Mouse (Mus musculus): ENCODE data around the gene Vim. TPM values are rescaled to one million over a fixed set of nuclear protein-coding genes. Genes with fewer than 3 reads are reported as not detected.
"Not testable (repeated sequence)": the region's sequence is repeated elsewhere in the genome, so short reads cannot be mapped to it uniquely, and the experiment has no call there.

The Vim gene
- total and polyA plus RNA-seq, 3 experiments: 222 to 1,410 (median 451) TPM

- ATAC-seq (ENCODE audit: extremely low read depth, insufficient number of reproducible peaks, low FRiP score, poor library complexity, severe bottlenecking) (no peak), DNase-seq (ENCODE audit: low spot score) (no peak)
- H3K4me1 ChIP-seq (ENCODE audit: insufficient read depth, low read depth, low read length): peaks cover 5% of the 10 kb centered on the region; the same call in 1 of the 2 replicates
- peaks cover 16% of the 10 kb centered on the region for H3K27me3 ChIP-seq (ENCODE audit: insufficient read depth, low read length)
- TF ChIP-seq POLR2AphosphoS5 (IDR thresholded peaks at IDR 0.05; ENCODE audit: insufficient replicate concordance, low read depth, low read length) (no peak), GATA1 (IDR thresholded peaks at IDR 0.05; ENCODE audit: borderline replicate concordance, low read length) (no peak), TAL1 (conservative IDR thresholded peaks at IDR 0.05; ENCODE audit: low read depth, low read length) (no peak), CTCF (IDR thresholded peaks at IDR 0.05; ENCODE audit: low read depth, low read length) (no peak), GATA2 (IDR thresholded peaks at IDR 0.05; ENCODE audit: borderline replicate concordance, low read depth, low read length) (no peak)
- no peak overlapping the region for H3K4me3 ChIP-seq (ENCODE audit: low read depth, low read length)
- no peaks in the 10 kb centered on the region for H3K36me3 ChIP-seq (replicated peaks)
- no peaks in the 10 kb centered on the region for H3K9me3 ChIP-seq (replicated peaks)
These were observed 24.4 kb downstream of the Vim start for GRCm38 (mm10) chr2:13598166-13598565.

GRCm38 (mm10) chr2:13603093-13603492 is 29.4 kb downstream of the Vim start:
- no peak for DNase-seq (ENCODE audit: low spot score)
- peaks cover 5% of the 10 kb centered on the region; the same call in 1 of the 2 replicates for H3K4me1 ChIP-seq (ENCODE audit: insufficient read depth, low read depth, low read length)
- no peaks in the 10 kb centered on the region for H3K36me3 ChIP-seq (replicated peaks)
- no peak overlapping the region for H3K4me3 ChIP-seq (ENCODE audit: low read depth, low read length)
- 0 out of 2 replicates have a peak, but pooled peaks cover 9% of the 10 kb centered on the region for H3K27me3 ChIP-seq (ENCODE audit: insufficient read depth, low read length)
- no peaks in the 10 kb centered on the region for H3K9me3 ChIP-seq (replicated peaks)
- TF ChIP-seq GATA2 (IDR thresholded peaks at IDR 0.05; ENCODE audit: borderline replicate concordance, low read depth, low read length) (no peak), GATA1 (IDR thresholded peaks at IDR 0.05; ENCODE audit: borderline replicate concordance, low read length) (no peak), POLR2AphosphoS5 (IDR thresholded peaks at IDR 0.05; ENCODE audit: insufficient replicate concordance, low read depth, low read length) (no peak), CTCF (IDR thresholded peaks at IDR 0.05; ENCODE audit: low read depth, low read length) (no peak), TAL1 (conservative IDR thresholded peaks at IDR 0.05; ENCODE audit: low read depth, low read length) (no peak)
- ATAC-seq (ENCODE audit: extremely low read depth, insufficient number of reproducible peaks, low FRiP score, poor library complexity, severe bottlenecking): no peak

- not testable (repeated sequence) for H3K4me1 ChIP-seq (ENCODE audit: insufficient read depth, low read depth, low read length); DNase-seq (ENCODE audit: low spot score); H3K9me3 ChIP-seq (replicated peaks); H3K27me3 ChIP-seq (ENCODE audit: insufficient read depth, low read length); H3K4me3 ChIP-seq (ENCODE audit: low read depth, low read length); H3K36me3 ChIP-seq (replicated peaks)
- ATAC-seq (ENCODE audit: extremely low read depth, insufficient number of reproducible peaks, low FRiP score, poor library complexity, severe bottlenecking): 0 out of 2 replicates have a peak, but pooled peaks have one; percentile 34
These were observed 29.9 kb downstream of the Vim start for GRCm38 (mm10) chr2:13603636-13604035.

GRCm38 (mm10) chr2:13630136-13630832 is 56.6 kb downstream of the Vim start:
- no peak overlapping the region for H3K4me3 ChIP-seq (ENCODE audit: low read depth, low read length)
- H3K9me3 ChIP-seq (replicated peaks): no peaks in the 10 kb centered on the region
- no peak for DNase-seq (ENCODE audit: low spot score)
- H3K36me3 ChIP-seq (replicated peaks): no peaks in the 10 kb centered on the region
- H3K4me1 ChIP-seq (ENCODE audit: insufficient read depth, low read depth, low read length): no peaks in the 10 kb centered on the region
- no peak for ATAC-seq (ENCODE audit: extremely low read depth, insufficient number of reproducible peaks, low FRiP score, poor library complexity, severe bottlenecking)
- TF ChIP-seq TAL1 (conservative IDR thresholded peaks at IDR 0.05; ENCODE audit: low read depth, low read length) (no peak), GATA2 (IDR thresholded peaks at IDR 0.05; ENCODE audit: borderline replicate concordance, low read depth, low read length) (no peak), POLR2AphosphoS5 (IDR thresholded peaks at IDR 0.05; ENCODE audit: insufficient replicate concordance, low read depth, low read length) (no peak), GATA1 (IDR thresholded peaks at IDR 0.05; ENCODE audit: borderline replicate concordance, low read length) (no peak), CTCF (IDR thresholded peaks at IDR 0.05; ENCODE audit: low read depth, low read length) (no peak)
- H3K27me3 ChIP-seq (ENCODE audit: insufficient read depth, low read length): peaks cover 2% of the 10 kb centered on the region

Other genes starting within 250 kb of the Vim start
- gene Cubn, start 82.1 kb upstream of the Vim start, total RNA-seq (2014; fragmentation: Nextera tagmentation): not detected in 2 replicates
- gene Cubn, start 82.1 kb upstream of the Vim start, total RNA-seq (2017): 0.12 and 0.16 TPM in 2 replicates
- not detected in 2 replicates for gene Cubn, start 82.1 kb upstream of the Vim start, polyA plus RNA-seq (2012)
- 20.2 and 22.4 TPM in 2 replicates for gene Trdmt1, start 29.3 kb upstream of the Vim start, total RNA-seq (2014; fragmentation: Nextera tagmentation)
- gene Trdmt1, start 29.3 kb upstream of the Vim start, total RNA-seq (2017): 7.3 and 9.1 TPM in 2 replicates
- gene Trdmt1, start 29.3 kb upstream of the Vim start, polyA plus RNA-seq (2012): 0.44 and 0.56 TPM in 2 replicates
- gene St8sia6, start 220.1 kb downstream of the Vim start, total RNA-seq (2014; fragmentation: Nextera tagmentation): not detected in 2 replicates
- 0.06 and 0.11 TPM in 2 replicates for gene St8sia6, start 220.1 kb downstream of the Vim start, total RNA-seq (2017)
- not detected in 2 replicates for gene St8sia6, start 220.1 kb downstream of the Vim start, polyA plus RNA-seq (2012)